Mouse (Mus musculus): ENCODE results near the gene Mthfd1l. TPM values are rescaled to one million over a fixed set of nuclear protein-coding genes. Genes with fewer than 3 reads are reported as not detected.
"Not testable (repeated sequence)": the region's sequence is repeated elsewhere in the genome, so short reads cannot be mapped to it uniquely, and the experiment has no call there.

Mthfd1l gene
- polyA plus RNA-seq, 1 experiment from 2014 or later = 5.2 TPM

DNA sequence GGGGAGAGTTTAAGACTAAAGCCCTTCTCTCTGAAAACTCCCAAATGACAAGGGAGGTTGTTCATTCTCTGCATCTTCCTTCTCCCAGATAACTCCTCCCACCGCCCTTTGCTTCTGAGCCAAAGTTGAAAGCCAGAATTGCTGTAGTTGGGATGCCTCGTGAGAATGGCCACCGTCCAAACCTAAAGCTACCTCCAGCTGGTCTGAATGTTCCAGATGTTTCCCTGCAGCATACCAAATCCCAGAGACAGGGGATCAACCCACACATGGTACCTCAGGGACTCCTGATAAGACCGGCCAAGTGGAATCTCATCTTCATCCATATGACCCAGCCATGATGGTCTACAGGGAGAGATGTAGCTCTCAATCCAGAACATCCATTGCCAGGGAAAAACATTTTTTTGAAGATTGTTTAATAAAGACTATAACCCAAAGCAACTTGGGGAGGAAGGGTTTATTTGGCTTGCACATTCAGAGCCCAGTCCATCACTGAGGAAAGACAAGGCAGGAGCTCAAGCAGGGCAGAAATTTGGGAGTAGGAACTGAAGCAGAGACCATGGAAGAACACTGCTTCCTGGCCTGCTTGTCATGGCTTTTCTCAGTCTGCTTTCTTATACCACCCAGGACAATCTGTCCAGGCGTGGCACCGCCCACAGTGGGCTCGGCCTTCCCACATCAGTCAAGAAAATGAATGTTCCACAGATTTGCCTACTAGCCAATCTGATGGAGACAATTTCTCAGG, 206.3 kb downstream of the Mthfd1l start:
- Histone ChIP-seq H3K36me3 (ENCODE audit: poor library complexity, severe bottlenecking) (no peaks in the 10 kb centered on the region), H3K27me3 (no peaks in the 10 kb centered on the region), H3K9ac (no peak overlapping the region), H3K27ac (no peak overlapping the region), H3K9me3 (replicated peaks) (no peaks in the 10 kb centered on the region), H3K4me1 (no peaks in the 10 kb centered on the region; the same call in 1 of the 2 replicates), H3K4me2 (no peak overlapping the region), H3K4me3 (no peak overlapping the region)
- ATAC-seq = no peak
- 87% methylated on average over 7 of the region's 7 CpGs for WGBS

- no peak overlapping the region for H3K9ac ChIP-seq
- no peak overlapping the region for H3K4me2 ChIP-seq
- no peak overlapping the region for H3K27ac ChIP-seq
- H3K36me3 ChIP-seq (ENCODE audit: poor library complexity, severe bottlenecking) = no peaks in the 10 kb centered on the region
- H3K4me1 ChIP-seq = no peaks in the 10 kb centered on the region
- no peak overlapping the region for H3K4me3 ChIP-seq
- no peak for ATAC-seq
- H3K9me3 ChIP-seq (replicated peaks) = no peaks in the 10 kb centered on the region
- 89% methylated on average over 1 of the region's 1 CpGs for WGBS
- no peaks in the 10 kb centered on the region for H3K27me3 ChIP-seq
These were observed 209.0 kb downstream of the Mthfd1l start for GRCm38 (mm10) chr10:4181953-4182352.

DNA sequence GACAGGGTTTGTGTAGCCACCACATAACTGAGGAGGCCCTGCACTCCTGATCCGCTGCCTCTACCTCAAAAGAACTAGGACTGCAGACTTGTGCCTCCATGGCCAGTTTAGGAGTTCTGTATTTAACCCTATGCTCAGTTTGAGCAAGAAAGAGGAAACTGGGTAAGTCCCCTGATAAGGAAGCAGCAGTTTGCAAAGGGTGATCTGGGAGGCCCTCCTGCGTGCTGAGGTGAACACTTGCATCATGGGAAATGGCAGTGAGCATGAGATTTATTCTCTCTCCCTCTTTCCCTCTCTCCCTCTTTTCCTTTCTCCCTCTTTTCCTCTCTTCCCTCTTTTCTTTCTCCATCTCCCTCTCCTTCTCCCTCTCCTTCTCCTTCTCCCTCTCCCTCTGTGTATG, 209.5 kb downstream of the Mthfd1l start:
- ATAC-seq = no peak

GRCm38 (mm10) chr10:4188614-4189402, 215.9 kb downstream of the Mthfd1l start:
- Histone ChIP-seq H3K27ac (no peak overlapping the region), H3K9ac (no peak overlapping the region)
- no peak for ATAC-seq

More for the DNA sequence above, 209.5 kb downstream of the Mthfd1l start:
- no peak overlapping the region for H3K4me2 ChIP-seq
- H3K9ac ChIP-seq = no peak overlapping the region
- no peak overlapping the region for H3K4me3 ChIP-seq
- no peaks in the 10 kb centered on the region for H3K27me3 ChIP-seq
- 70% methylated on average over 2 of the region's 2 CpGs for WGBS
- H3K4me1 ChIP-seq = no peaks in the 10 kb centered on the region
- H3K27ac ChIP-seq = no peak overlapping the region
- no peaks in the 10 kb centered on the region for H3K9me3 ChIP-seq (replicated peaks)
- H3K36me3 ChIP-seq (ENCODE audit: poor library complexity, severe bottlenecking) = no peaks in the 10 kb centered on the region

DNA sequence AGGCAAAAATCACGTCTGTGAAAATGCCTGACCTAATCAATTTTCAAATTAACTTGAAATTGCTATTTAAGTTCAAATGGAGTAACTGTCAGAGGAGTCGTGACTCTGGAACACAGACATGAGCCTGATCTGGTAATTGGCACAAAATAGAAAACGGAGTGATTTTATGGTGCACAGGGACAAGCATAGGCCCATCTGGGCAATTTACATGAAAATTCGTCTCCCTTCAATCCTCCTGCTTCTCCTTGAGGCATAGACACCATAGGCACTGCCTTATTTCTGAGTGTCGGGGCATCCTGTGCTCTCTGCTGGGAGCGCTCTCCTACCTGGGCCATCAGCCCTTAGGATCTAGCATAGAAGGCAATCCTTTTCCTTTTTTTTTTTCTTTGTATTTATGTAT, 216.5 kb downstream of the Mthfd1l start:
- Histone ChIP-seq H3K9me3 (replicated peaks) (no peaks in the 10 kb centered on the region), H3K9ac (no peak overlapping the region), H3K27me3 (no peaks in the 10 kb centered on the region), H3K4me2 (no peak overlapping the region), H3K27ac (no peak overlapping the region), H3K4me3 (no peak overlapping the region), H3K4me1 (peaks cover 4% of the 10 kb centered on the region; the same call in 1 of the 2 replicates), H3K36me3 (ENCODE audit: poor library complexity, severe bottlenecking) (no peaks in the 10 kb centered on the region)
- 77% methylated on average over 6 of the region's 6 CpGs for WGBS
- no peak for ATAC-seq

More at GRCm38 (mm10) chr10:4188614-4189402, 215.9 kb downstream of the Mthfd1l start:
- H3K4me3 ChIP-seq = no peak overlapping the region
- H3K4me1 ChIP-seq = peaks cover 4% of the 10 kb centered on the region; the same call in 1 of the 2 replicates
- 89% methylated on average over 18 of the region's 18 CpGs for WGBS
- H3K27me3 ChIP-seq = no peaks in the 10 kb centered on the region
- H3K9me3 ChIP-seq (replicated peaks) = no peaks in the 10 kb centered on the region
- H3K4me2 ChIP-seq = no peak overlapping the region
- H3K36me3 ChIP-seq (ENCODE audit: poor library complexity, severe bottlenecking) = no peaks in the 10 kb centered on the region

DNA sequence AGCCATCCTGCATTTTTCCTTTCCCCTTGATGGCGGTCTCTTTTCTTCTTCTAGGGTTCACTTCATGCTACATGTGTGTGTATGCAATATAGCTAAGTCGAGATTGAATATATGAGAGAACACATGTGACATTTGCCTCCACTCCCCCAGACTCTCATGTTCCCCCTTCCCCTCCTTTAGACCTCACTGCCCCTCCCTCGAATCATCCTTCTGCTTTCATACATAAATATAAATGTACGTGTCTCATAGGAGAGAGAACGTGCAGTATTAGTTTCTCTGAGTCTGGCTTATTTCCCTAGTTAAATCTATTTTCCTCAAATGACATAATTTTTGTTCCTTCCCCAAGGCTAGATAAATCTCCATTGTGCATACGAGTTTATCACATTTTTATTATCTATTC, 226.1 kb downstream of the Mthfd1l start:
- no peaks in the 10 kb centered on the region for H3K27me3 ChIP-seq
- no peak overlapping the region for H3K4me2 ChIP-seq
- WGBS = 87% methylated on average over 6 of the region's 6 CpGs
- ATAC-seq = no peak
- H3K4me1 ChIP-seq = no peaks in the 10 kb centered on the region
- H3K9me3 ChIP-seq (replicated peaks) = no peaks in the 10 kb centered on the region
- no peaks in the 10 kb centered on the region for H3K36me3 ChIP-seq (ENCODE audit: poor library complexity, severe bottlenecking)
- H3K27ac ChIP-seq = no peak overlapping the region
- no peak overlapping the region for H3K4me3 ChIP-seq
- no peak overlapping the region for H3K9ac ChIP-seq

DNA sequence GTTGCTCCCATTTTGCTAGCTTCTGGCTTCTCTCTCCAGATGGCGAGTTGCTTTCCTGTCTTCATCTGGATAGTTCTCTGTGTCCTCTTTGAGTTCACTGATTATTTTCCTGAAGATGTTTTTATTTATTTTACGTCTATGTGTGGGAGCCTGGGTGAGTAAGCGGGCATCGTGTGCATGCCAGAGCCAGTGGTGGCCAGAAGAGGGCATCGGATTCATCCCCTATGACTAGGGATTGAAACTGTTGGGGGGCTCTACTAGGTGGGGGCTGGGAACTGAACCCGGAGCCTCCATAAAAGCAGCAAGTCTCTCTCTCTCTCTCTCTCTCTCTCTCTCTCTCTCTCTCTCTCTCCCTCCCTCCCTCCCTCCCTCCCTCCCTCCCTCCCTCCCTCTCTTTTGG, 227.0 kb downstream of the Mthfd1l start:
- H3K27ac ChIP-seq = no peak overlapping the region
- 84% methylated on average over 6 of the region's 6 CpGs for WGBS
- H3K36me3 ChIP-seq (ENCODE audit: poor library complexity, severe bottlenecking) = no peaks in the 10 kb centered on the region
- no peak overlapping the region for H3K9ac ChIP-seq
- H3K4me2 ChIP-seq = no peak overlapping the region
- no peaks in the 10 kb centered on the region for H3K4me1 ChIP-seq
- no peak for ATAC-seq
- no peak overlapping the region for H3K4me3 ChIP-seq
- H3K9me3 ChIP-seq (replicated peaks) = no peaks in the 10 kb centered on the region
- H3K27me3 ChIP-seq = no peaks in the 10 kb centered on the region

DNA sequence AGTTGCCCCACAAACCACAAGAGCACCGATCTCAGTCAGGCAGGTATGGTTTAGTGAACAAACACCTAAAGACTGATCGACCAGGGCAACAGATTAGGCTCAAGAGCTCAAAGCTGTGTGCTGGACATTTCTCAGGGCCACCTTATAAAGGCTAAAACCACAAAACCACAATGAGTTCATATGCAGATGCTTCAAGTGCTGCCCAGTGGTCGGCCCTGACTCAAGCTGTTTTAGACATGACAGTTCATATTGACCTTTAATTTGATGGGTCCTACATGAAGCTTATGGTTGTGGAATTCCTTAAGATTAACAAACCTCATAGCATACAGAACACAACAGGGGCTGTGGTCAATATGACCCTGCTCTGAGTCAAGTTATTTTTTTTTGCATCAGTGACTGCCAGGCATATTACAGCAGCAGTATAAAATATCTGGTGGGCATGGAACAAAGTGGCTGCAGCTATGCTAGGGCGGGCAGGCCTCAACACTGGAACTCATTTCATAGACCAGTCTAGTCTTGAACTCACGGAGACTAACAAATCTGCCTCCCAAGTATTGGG, 227.7 kb downstream of the Mthfd1l start:
- Histone ChIP-seq H3K4me1 (no peaks in the 10 kb centered on the region), H3K4me2 (no peak overlapping the region), H3K27me3 (no peaks in the 10 kb centered on the region), H3K36me3 (ENCODE audit: poor library complexity, severe bottlenecking) (no peaks in the 10 kb centered on the region), H3K4me3 (no peak overlapping the region), H3K9ac (no peak overlapping the region), H3K9me3 (replicated peaks) (no peaks in the 10 kb centered on the region), H3K27ac (no peak overlapping the region)
- ATAC-seq = no peak
- 90% methylated on average over 5 of the region's 5 CpGs for WGBS

DNA sequence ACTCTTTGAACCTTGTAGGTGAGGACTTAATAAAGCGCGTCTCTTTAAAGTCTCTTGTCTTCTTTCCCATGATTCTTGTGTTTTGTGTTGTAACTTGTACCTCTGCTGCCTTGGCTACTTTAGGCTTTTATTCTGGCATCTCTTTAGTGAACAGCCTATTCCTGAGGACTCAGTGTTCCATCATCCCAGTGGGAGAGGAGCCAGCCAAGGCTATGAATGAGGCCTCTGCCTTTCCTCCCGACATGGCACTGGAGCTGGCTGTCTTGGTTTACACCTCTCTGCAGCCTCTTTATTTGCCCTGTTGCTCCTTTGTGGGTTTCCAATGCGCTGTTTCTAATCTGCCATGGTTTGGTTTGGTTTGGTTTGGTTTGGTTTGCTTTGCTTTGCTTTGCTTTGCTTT, 228.2 kb downstream of the Mthfd1l start:
- ATAC-seq = no peak
- 96% methylated on average over 4 of the region's 4 CpGs for WGBS

GRCm38 (mm10) chr10:4203651-4204050, 230.7 kb downstream of the Mthfd1l start:
- not testable (repeated sequence) for H3K4me2 ChIP-seq; H3K27me3 ChIP-seq; H3K9me3 ChIP-seq (replicated peaks); ATAC-seq; H3K27ac ChIP-seq; H3K9ac ChIP-seq; H3K4me1 ChIP-seq; H3K4me3 ChIP-seq; H3K36me3 ChIP-seq (ENCODE audit: poor library complexity, severe bottlenecking)
- WGBS = 65% methylated on average over 6 of the region's 6 CpGs

More for the DNA sequence above, 228.2 kb downstream of the Mthfd1l start:
- no peaks in the 10 kb centered on the region for H3K36me3 ChIP-seq (ENCODE audit: poor library complexity, severe bottlenecking)
- H3K9me3 ChIP-seq (replicated peaks) = no peaks in the 10 kb centered on the region
- no peaks in the 10 kb centered on the region for H3K4me1 ChIP-seq
- H3K27ac ChIP-seq = no peak overlapping the region
- H3K4me3 ChIP-seq = no peak overlapping the region
- no peaks in the 10 kb centered on the region for H3K27me3 ChIP-seq
- H3K4me2 ChIP-seq = no peak overlapping the region
- no peak overlapping the region for H3K9ac ChIP-seq

DNA sequence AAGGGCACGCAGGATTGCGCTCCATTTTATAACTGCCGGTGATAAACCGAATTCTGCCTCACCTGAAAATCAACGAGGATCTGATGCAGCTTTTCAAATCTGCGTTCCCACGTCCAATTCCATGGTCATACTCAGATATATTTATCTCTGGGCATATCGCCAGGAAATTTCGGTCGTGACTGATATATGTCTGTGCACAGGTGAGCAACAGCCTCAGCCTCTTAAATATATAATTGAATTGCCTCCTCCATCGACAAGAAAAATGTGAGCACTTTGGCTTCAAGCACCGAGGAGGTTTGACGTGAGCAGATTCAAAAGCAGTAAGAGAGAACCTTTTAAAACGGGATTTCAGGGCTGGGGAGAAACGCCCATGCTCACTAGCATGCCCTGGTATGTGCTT, 236.1 kb downstream of the Mthfd1l start:
- Histone ChIP-seq H3K36me3 (ENCODE audit: poor library complexity, severe bottlenecking) (no peaks in the 10 kb centered on the region), H3K4me1 (no peaks in the 10 kb centered on the region), H3K27me3 (no peaks in the 10 kb centered on the region), H3K9ac (no peak overlapping the region), H3K4me3 (no peak overlapping the region), H3K9me3 (replicated peaks) (no peaks in the 10 kb centered on the region), H3K27ac (no peak overlapping the region), H3K4me2 (no peak overlapping the region)
- ATAC-seq = no peak
- 92% methylated on average over 15 of the region's 15 CpGs for WGBS

- H3K27ac ChIP-seq = no peak overlapping the region
- H3K4me3 ChIP-seq = no peak overlapping the region
- H3K9me3 ChIP-seq (replicated peaks) = no peaks in the 10 kb centered on the region
- no peak overlapping the region for H3K4me2 ChIP-seq
- WGBS = 36% methylated on average over 24 of the region's 24 CpGs
- H3K4me1 ChIP-seq = no peaks in the 10 kb centered on the region
- no peak overlapping the region for H3K9ac ChIP-seq
- H3K27me3 ChIP-seq = no peaks in the 10 kb centered on the region
- no peaks in the 10 kb centered on the region for H3K36me3 ChIP-seq (ENCODE audit: poor library complexity, severe bottlenecking)
- no peak for ATAC-seq
These were observed 237.6 kb downstream of the Mthfd1l start for GRCm38 (mm10) chr10:4210313-4211066.

Measured in forebrain, embryonic 13.5 days (tissue).